Mouse (Mus musculus) heart, embryonic 13.5 days (tissue): Measurements from ENCODE around the gene Itgb6. TPM values are rescaled to one million over a fixed set of nuclear protein-coding genes. Genes with fewer than 3 reads are reported as not detected.
A peak's percentile ranks its signal among the peaks of the same experiment; 100 is the strongest.

ENCODE experiments used
- ATAC-seq: fragments of 200-750 bp; cut with Nextera tagmentation; 2 replicates; pipeline ENCODE4 v1.8.0; 2017; ENCODE audit warnings: moderate TSS enrichment; ENCODE audit not compliant: insufficient number of reproducible peaks, low FRiP score, low TSS enrichment; ENCODE audit errors: extremely low read depth
- H3K27ac ChIP-seq: fragments of 300-500 bp; sonication (generic); replicated peaks from 2 replicates; pipeline ENCODE4 v1.5.1; 2015; ENCODE audit warnings: moderate library complexity, mild to moderate bottlenecking, inconsistent platforms
- H3K27me3 ChIP-seq: fragments of 300-500 bp; sonication (generic); replicated peaks from 2 replicates; pipeline ENCODE4 v1.6.1; 2015; ENCODE audit warnings: mild to moderate bottlenecking, inconsistent platforms
- H3K36me3 ChIP-seq: fragments of 300-500 bp; sonication (generic); 2 replicates; pipeline ENCODE4 v1.6.1; 2015; ENCODE audit warnings: mild to moderate bottlenecking, inconsistent platforms
- H3K4me1 ChIP-seq: fragments of 300-500 bp; sonication (generic); 2 replicates; pipeline ENCODE4 v1.6.1; 2015; ENCODE audit warnings: inconsistent platforms
- H3K4me2 ChIP-seq: fragments of 300-500 bp; sonication (generic); 2 replicates; pipeline ENCODE4 v1.6.1; 2015; ENCODE audit warnings: inconsistent platforms, mild to moderate bottlenecking, moderate library complexity
- H3K4me3 ChIP-seq: fragments of 300-500 bp; sonication (generic); 2 replicates; pipeline ENCODE4 v1.5.1; 2015; ENCODE audit warnings: moderate library complexity, mild to moderate bottlenecking, inconsistent platforms
- H3K9ac ChIP-seq: fragments of 300-500 bp; sonication (generic); 2 replicates; pipeline ENCODE4 v1.6.1; 2015; ENCODE audit warnings: inconsistent platforms, mild to moderate bottlenecking, moderate library complexity
- H3K9me3 ChIP-seq: fragments of 300-500 bp; sonication (generic); 2 replicates; pipeline ENCODE4 v1.6.1; 2016; ENCODE audit warnings: inconsistent platforms
- WGBS: fragments of 180-500 bp; shearing (Covaris S2); methylation state at CpG from one replicate; pipeline ENCODE4 v1.1.7; 2015; ENCODE audit warnings: mixed read lengths; 5-methylcytosine and 5-hydroxymethylcytosine counted together
- polyA plus RNA-seq: library from polyadenylated mRNA; unstranded; fragments of >200 nt; fragmentation: Nextera tagmentation; extraction: Ambion mirVana; gene quantifications from 2 replicates; pipeline ENCODE4 v1.2.1, GENCODE M21; 2015

Itgb6 gene
- polyA plus RNA-seq, result 0.20 and 0.29 TPM in 2 replicates

GRCm38 (mm10) chr2:60722514-60722913 lies at the start of gene Itgb6:
TSS of gene Itgb6 (minus strand) at chr2:60722643.
- H3K4me3 ChIP-seq, result peak within 1 kb of the TSS; percentile 20; the same call in 1 of the 2 replicates
- no peaks in the 10 kb centered on the region for H3K27me3 ChIP-seq
- H3K9me3 ChIP-seq, result no peaks in the 10 kb centered on the region
- no peaks in the 10 kb centered on the region for H3K36me3 ChIP-seq
- 46% methylated on average over 14 of the region's 14 CpGs for WGBS
- H3K4me1 ChIP-seq, result peaks cover 31% of the 10 kb centered on the region
- peak within 1 kb of the TSS; percentile 67 for H3K27ac ChIP-seq
- peak within 1 kb of the TSS; percentile 52 for H3K4me2 ChIP-seq
- ATAC-seq, result no peak
- no peak within 1 kb of the TSS for H3K9ac ChIP-seq

- no peak overlapping the region for H3K9ac ChIP-seq
- 85% methylated on average over 8 of the region's 8 CpGs for WGBS
- H3K36me3 ChIP-seq, result peaks cover 88% of the 10 kb centered on the region
- no peak overlapping the region for H3K4me3 ChIP-seq
- no peak overlapping the region for H3K27ac ChIP-seq
- H3K4me2 ChIP-seq, result no peak overlapping the region
- H3K9me3 ChIP-seq, result peaks cover 5% of the 10 kb centered on the region; the same call in 1 of the 2 replicates
- peaks cover 9% of the 10 kb centered on the region for H3K4me1 ChIP-seq
- no peak for ATAC-seq
- no peaks in the 10 kb centered on the region for H3K27me3 ChIP-seq
These were observed 44.0 kb upstream of the Itgb6 start for GRCm38 (mm10) chr2:60766420-60766819.

- WGBS, result 85% methylated on average over 9 of the region's 9 CpGs
- H3K9me3 ChIP-seq, result no peaks in the 10 kb centered on the region
These were observed 33.8 kb upstream of the Itgb6 start for GRCm38 (mm10) chr2:60756218-60756617.

GRCm38 (mm10) chr2:60755101-60755500 lies 32.7 kb upstream of the Itgb6 start:
- no peak for ATAC-seq
- no peaks in the 10 kb centered on the region for H3K4me1 ChIP-seq
- H3K27ac ChIP-seq, result no peak overlapping the region
- H3K4me3 ChIP-seq, result no peak overlapping the region
- H3K9me3 ChIP-seq, result no peaks in the 10 kb centered on the region
- H3K36me3 ChIP-seq, result peaks cover 90% of the 10 kb centered on the region
- H3K27me3 ChIP-seq, result no peaks in the 10 kb centered on the region
- H3K4me2 ChIP-seq, result no peak overlapping the region
- 95% methylated on average over 7 of the region's 7 CpGs for WGBS
- H3K9ac ChIP-seq, result no peak overlapping the region

More at GRCm38 (mm10) chr2:60756218-60756617, 33.8 kb upstream of the Itgb6 start:
- Histone ChIP-seq H3K27ac (no peak overlapping the region), H3K4me3 (no peak overlapping the region), H3K36me3 (peaks cover 93% of the 10 kb centered on the region), H3K4me1 (no peaks in the 10 kb centered on the region), H3K4me2 (no peak overlapping the region), H3K27me3 (no peaks in the 10 kb centered on the region), H3K9ac (no peak overlapping the region)
- no peak for ATAC-seq

- peaks cover 66% of the 10 kb centered on the region for H3K36me3 ChIP-seq
- no peaks in the 10 kb centered on the region for H3K9me3 ChIP-seq
- no peak for ATAC-seq
- H3K9ac ChIP-seq, result no peak overlapping the region
- no peak overlapping the region for H3K27ac ChIP-seq
- WGBS, result 88% methylated on average over 9 of the region's 9 CpGs
- H3K4me1 ChIP-seq, result peaks cover 17% of the 10 kb centered on the region
- no peak overlapping the region for H3K4me2 ChIP-seq
- no peak overlapping the region for H3K4me3 ChIP-seq
- no peaks in the 10 kb centered on the region for H3K27me3 ChIP-seq
These were observed 28.8 kb upstream of the Itgb6 start for GRCm38 (mm10) chr2:60751274-60751673.

- H3K9me3 ChIP-seq, result no peaks in the 10 kb centered on the region
- 90% methylated on average over 3 of the region's 3 CpGs for WGBS
- peaks cover 60% of the 10 kb centered on the region for H3K36me3 ChIP-seq
- ATAC-seq, result no peak
- H3K4me1 ChIP-seq, result peaks cover 18% of the 10 kb centered on the region
- no peak overlapping the region for H3K9ac ChIP-seq
- no peak overlapping the region for H3K4me3 ChIP-seq
- H3K4me2 ChIP-seq, result no peak overlapping the region
- H3K27ac ChIP-seq, result no peak overlapping the region
- H3K27me3 ChIP-seq, result no peaks in the 10 kb centered on the region
These were observed 28.1 kb upstream of the Itgb6 start for GRCm38 (mm10) chr2:60750591-60750990.

GRCm38 (mm10) chr2:60748585-60748984 lies 26.1 kb upstream of the Itgb6 start:
- no peaks in the 10 kb centered on the region for H3K9me3 ChIP-seq
- H3K27me3 ChIP-seq, result no peaks in the 10 kb centered on the region
- peaks cover 21% of the 10 kb centered on the region for H3K4me1 ChIP-seq
- no peak overlapping the region for H3K4me2 ChIP-seq
- no peak overlapping the region for H3K4me3 ChIP-seq
- peaks cover 39% of the 10 kb centered on the region for H3K36me3 ChIP-seq
- H3K9ac ChIP-seq, result no peak overlapping the region
- ATAC-seq, result no peak
- peak overlapping the region; percentile 65 for H3K27ac ChIP-seq
- WGBS, result 95% methylated on average over 1 of the region's 1 CpGs

- Histone ChIP-seq H3K9me3 (no peaks in the 10 kb centered on the region), H3K27me3 (no peaks in the 10 kb centered on the region), H3K27ac (peak overlapping the region; percentile 65), H3K4me3 (no peak overlapping the region), H3K4me1 (peaks cover 21% of the 10 kb centered on the region), H3K9ac (no peak overlapping the region), H3K36me3 (peaks cover 30% of the 10 kb centered on the region), H3K4me2 (no peak overlapping the region)
- ATAC-seq, result no peak
- WGBS, result 24% methylated on average over 3 of the region's 3 CpGs
These were observed 25.1 kb upstream of the Itgb6 start for GRCm38 (mm10) chr2:60747590-60747989.

- ATAC-seq, result no peak
- 49% methylated on average over 3 of the region's 3 CpGs for WGBS
These were observed 22.2 kb upstream of the Itgb6 start for GRCm38 (mm10) chr2:60744674-60745073.

GRCm38 (mm10) chr2:60739389-60740137 lies 17.1 kb upstream of the Itgb6 start:
- Histone ChIP-seq H3K27me3 (no peaks in the 10 kb centered on the region), H3K27ac (peak overlapping the region; percentile 34), H3K9ac (no peak overlapping the region), H3K9me3 (no peaks in the 10 kb centered on the region), H3K4me3 (no peak overlapping the region), H3K36me3 (no peaks in the 10 kb centered on the region), H3K4me2 (no peak overlapping the region), H3K4me1 (peaks cover 13% of the 10 kb centered on the region)
- no peak for ATAC-seq
- WGBS, result 65% methylated on average over 10 of the region's 10 CpGs

More at GRCm38 (mm10) chr2:60744674-60745073, 22.2 kb upstream of the Itgb6 start:
- no peaks in the 10 kb centered on the region for H3K9me3 ChIP-seq
- peaks cover 28% of the 10 kb centered on the region for H3K4me1 ChIP-seq
- H3K27me3 ChIP-seq, result no peaks in the 10 kb centered on the region
- no peak overlapping the region for H3K4me3 ChIP-seq
- no peak overlapping the region for H3K27ac ChIP-seq
- no peak overlapping the region for H3K4me2 ChIP-seq
- H3K36me3 ChIP-seq, result peaks cover 10% of the 10 kb centered on the region
- H3K9ac ChIP-seq, result no peak overlapping the region

GRCm38 (mm10) chr2:60730929-60731328 lies 8.5 kb upstream of the Itgb6 start:
- H3K4me3 ChIP-seq, result no peak overlapping the region
- H3K4me2 ChIP-seq, result no peak overlapping the region
- no peak for ATAC-seq
- H3K4me1 ChIP-seq, result peaks cover 24% of the 10 kb centered on the region
- 0 out of 2 replicates have a peak overlapping the region, but pooled peaks have one; percentile 24 for H3K27ac ChIP-seq
- H3K36me3 ChIP-seq, result no peaks in the 10 kb centered on the region
- H3K9me3 ChIP-seq, result no peaks in the 10 kb centered on the region; the same call in 1 of the 2 replicates
- H3K9ac ChIP-seq, result no peak overlapping the region
- 51% methylated on average over 6 of the region's 6 CpGs for WGBS
- no peaks in the 10 kb centered on the region for H3K27me3 ChIP-seq

GRCm38 (mm10) chr2:60730024-60730423 lies 7.6 kb upstream of the Itgb6 start:
- no peak for ATAC-seq
- Histone ChIP-seq H3K4me2 (peak overlapping the region; percentile 48), H3K9ac (peak overlapping the region; percentile 59), H3K4me1 (peaks cover 24% of the 10 kb centered on the region), H3K27ac (peak overlapping the region; percentile 84), H3K36me3 (no peaks in the 10 kb centered on the region), H3K27me3 (no peaks in the 10 kb centered on the region), H3K4me3 (no peak overlapping the region), H3K9me3 (no peaks in the 10 kb centered on the region; the same call in 1 of the 2 replicates)
- 1% methylated on average over 3 of the region's 3 CpGs for WGBS
